Mouse (Mus musculus) kidney, embryonic 15.5 days (tissue): ENCODE measurements around the gene Styxl1. TPM values are rescaled to one million over a fixed set of nuclear protein-coding genes. Genes with fewer than 3 reads are reported as not detected.

Experiments used
- ATAC-seq: fragments of 200-750 bp; cut with Nextera tagmentation; replicated peaks from 2 replicates; pipeline ENCODE4 v1.8.0; 2017; ENCODE audit warnings: moderate TSS enrichment; ENCODE audit not compliant: low FRiP score
- H3K27ac ChIP-seq: fragments of 300-500 bp; sonication (generic); 2 replicates; pipeline ENCODE4 v1.5.1; 2015; ENCODE audit warnings: mild to moderate bottlenecking, inconsistent platforms
- H3K27me3 ChIP-seq: fragments of 300-500 bp; sonication (generic); 2 replicates; pipeline ENCODE4 v1.6.1; 2015; ENCODE audit warnings: inconsistent platforms
- H3K36me3 ChIP-seq: fragments of 300-500 bp; sonication (generic); 2 replicates; pipeline ENCODE4 v1.6.1; 2015; ENCODE audit warnings: inconsistent platforms
- H3K4me1 ChIP-seq: fragments of 300-500 bp; sonication (generic); 2 replicates; pipeline ENCODE4 v1.6.1; 2015; ENCODE audit warnings: inconsistent platforms
- H3K4me2 ChIP-seq: fragments of 300-500 bp; sonication (generic); 2 replicates; pipeline ENCODE4 v1.6.1; 2015; ENCODE audit warnings: moderate library complexity, mild to moderate bottlenecking, inconsistent platforms
- H3K4me3 ChIP-seq: fragments of 300-500 bp; sonication (generic); replicated peaks from 2 replicates; pipeline ENCODE4 v1.5.1; 2015; ENCODE audit warnings: mild to moderate bottlenecking, inconsistent platforms
- H3K9ac ChIP-seq: fragments of 300-500 bp; sonication (generic); 2 replicates; pipeline ENCODE4 v1.6.1; 2015; ENCODE audit warnings: mild to moderate bottlenecking, inconsistent platforms
- H3K9me3 ChIP-seq: fragments of 300-500 bp; sonication (generic); replicated peaks from 2 replicates; pipeline ENCODE4 v1.6.1; 2016; ENCODE audit warnings: inconsistent platforms
- WGBS: fragments of 180-500 bp; shearing (Covaris S2); methylation state at CpG from one replicate; pipeline ENCODE4 v1.1.7; 2015; ENCODE audit warnings: mixed read lengths; 5-methylcytosine and 5-hydroxymethylcytosine counted together
- polyA plus RNA-seq: library from polyadenylated mRNA; unstranded; fragments of >200 nt; fragmentation: Nextera tagmentation; extraction: Ambion mirVana; gene quantifications from 2 replicates; pipeline ENCODE4 v1.2.1, GENCODE M21; 2015

Gene Styxl1
- polyA plus RNA-seq, 1 experiment from 2014 or later, result 0.39 TPM

DNA sequence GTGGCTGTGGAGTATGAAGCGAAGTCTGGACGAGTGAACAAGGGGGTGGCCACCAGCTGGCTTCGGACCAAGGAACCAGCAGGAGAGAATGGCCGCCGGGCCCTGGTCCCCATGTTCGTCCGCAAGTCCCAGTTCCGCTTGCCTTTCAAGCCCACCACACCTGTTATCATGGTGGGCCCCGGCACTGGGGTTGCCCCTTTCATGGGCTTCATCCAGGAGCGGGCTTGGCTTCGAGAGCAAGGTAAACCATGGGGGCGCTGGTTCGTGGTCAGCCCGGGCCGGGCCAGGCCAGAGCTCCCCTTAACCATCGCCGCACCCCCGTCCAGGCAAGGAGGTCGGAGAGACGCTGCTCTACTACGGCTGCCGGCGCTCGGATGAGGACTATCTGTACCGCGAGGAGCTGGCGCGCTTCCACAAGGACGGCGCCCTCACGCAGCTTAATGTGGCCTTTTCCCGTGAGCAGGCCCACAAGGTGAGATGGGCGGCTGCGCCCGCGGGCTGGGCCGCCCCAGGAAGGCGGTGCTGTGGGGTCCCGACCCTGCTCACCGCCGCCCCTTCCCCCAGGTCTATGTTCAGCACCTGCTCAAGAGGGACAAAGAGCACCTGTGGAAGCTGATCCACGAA lies 44.0 kb downstream of the Styxl1 start:
- WGBS, result 96% methylated on average over 42 of the region's 42 CpGs
- H3K27ac ChIP-seq, result no peak overlapping the region
- peaks cover 95% of the 10 kb centered on the region for H3K36me3 ChIP-seq
- H3K4me3 ChIP-seq, result no peak overlapping the region
- H3K9ac ChIP-seq, result no peak overlapping the region
- ATAC-seq, result no peak
- no peak overlapping the region for H3K4me2 ChIP-seq
- no peaks in the 10 kb centered on the region for H3K9me3 ChIP-seq
- 0 out of 2 replicates have a peak, but pooled peaks cover 2% of the 10 kb centered on the region for H3K4me1 ChIP-seq
- H3K27me3 ChIP-seq, result no peaks in the 10 kb centered on the region

DNA sequence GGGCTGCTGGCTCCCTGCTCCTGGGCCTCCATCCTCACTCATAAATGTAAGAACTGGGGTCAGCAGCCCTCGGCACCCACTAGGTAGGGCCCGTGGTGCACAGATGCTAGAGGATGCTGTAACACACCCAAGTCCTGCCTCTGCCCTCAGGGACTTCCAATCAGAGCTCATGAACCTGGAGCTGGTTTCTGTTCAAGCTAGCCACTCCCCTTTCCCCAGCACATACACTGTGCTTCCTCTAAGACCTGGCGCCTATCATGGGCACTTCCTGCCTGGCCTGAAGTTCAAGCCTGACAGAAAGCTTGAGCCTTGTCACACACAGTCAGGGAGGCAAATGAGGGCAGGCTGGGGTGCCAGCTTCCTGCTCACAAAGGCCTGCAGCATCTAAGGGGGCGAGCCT lies 45.1 kb downstream of the Styxl1 start:
- 93% methylated on average over 4 of the region's 4 CpGs for WGBS
- no peaks in the 10 kb centered on the region for H3K27me3 ChIP-seq
- ATAC-seq, result no peak
- H3K27ac ChIP-seq, result no peak overlapping the region
- H3K4me3 ChIP-seq, result no peak overlapping the region
- H3K36me3 ChIP-seq, result peaks cover 99% of the 10 kb centered on the region
- H3K9ac ChIP-seq, result no peak overlapping the region
- H3K4me2 ChIP-seq, result no peak overlapping the region
- H3K9me3 ChIP-seq, result no peaks in the 10 kb centered on the region
- no peaks in the 10 kb centered on the region for H3K4me1 ChIP-seq

DNA sequence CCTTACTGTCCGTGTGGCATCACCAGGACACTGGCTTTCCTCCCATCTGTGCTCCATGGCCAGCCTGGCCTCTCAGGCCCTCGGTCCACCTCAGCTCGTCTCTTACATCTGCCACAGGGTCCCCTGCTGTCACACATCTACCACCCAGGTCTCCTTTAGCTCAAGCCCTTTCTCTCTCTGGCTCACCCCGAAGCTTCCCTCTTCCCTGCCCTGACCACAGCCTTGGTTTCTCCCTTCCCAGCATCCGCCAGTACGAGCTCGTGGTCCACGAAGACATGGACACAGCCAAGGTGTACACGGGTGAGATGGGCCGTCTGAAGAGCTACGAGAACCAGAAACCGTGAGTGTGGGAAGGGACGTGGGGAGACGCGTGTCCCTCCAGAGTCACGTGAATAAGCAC lies 46.9 kb downstream of the Styxl1 start:
- no peak for ATAC-seq
- H3K27ac ChIP-seq, result no peak overlapping the region
- no peaks in the 10 kb centered on the region for H3K9me3 ChIP-seq
- 98% methylated on average over 16 of the region's 16 CpGs for WGBS
- H3K27me3 ChIP-seq, result no peaks in the 10 kb centered on the region
- no peak overlapping the region for H3K4me2 ChIP-seq
- H3K4me3 ChIP-seq, result no peak overlapping the region
- H3K4me1 ChIP-seq, result peaks cover 11% of the 10 kb centered on the region
- no peak overlapping the region for H3K9ac ChIP-seq
- H3K36me3 ChIP-seq, result peaks cover 82% of the 10 kb centered on the region

DNA sequence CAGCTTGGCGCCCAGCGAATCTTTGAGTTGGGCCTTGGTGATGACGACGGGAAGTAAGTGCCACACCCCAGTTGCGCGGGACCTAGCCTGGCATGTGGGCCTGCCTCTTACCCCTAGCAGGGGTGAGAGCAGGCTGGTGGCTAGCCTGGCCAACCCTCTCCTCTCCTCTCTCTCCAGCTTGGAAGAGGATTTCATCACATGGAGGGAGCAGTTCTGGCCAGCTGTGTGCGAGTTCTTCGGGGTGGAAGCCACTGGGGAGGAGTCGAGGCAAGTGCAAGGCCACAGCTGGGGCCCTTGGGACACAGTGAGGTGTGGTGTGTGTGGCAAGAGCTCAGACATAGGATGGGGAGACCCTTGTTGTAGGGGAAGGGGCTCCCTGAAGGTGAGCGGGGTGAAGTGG lies 47.3 kb downstream of the Styxl1 start:
- H3K27me3 ChIP-seq, result no peaks in the 10 kb centered on the region
- H3K4me1 ChIP-seq, result peaks cover 15% of the 10 kb centered on the region
- H3K4me3 ChIP-seq, result no peak overlapping the region
- H3K4me2 ChIP-seq, result no peak overlapping the region
- WGBS, result 95% methylated on average over 10 of the region's 10 CpGs
- ATAC-seq, result no peak
- H3K36me3 ChIP-seq, result peaks cover 78% of the 10 kb centered on the region
- no peak overlapping the region for H3K9ac ChIP-seq
- H3K27ac ChIP-seq, result no peak overlapping the region
- H3K9me3 ChIP-seq, result no peaks in the 10 kb centered on the region

DNA sequence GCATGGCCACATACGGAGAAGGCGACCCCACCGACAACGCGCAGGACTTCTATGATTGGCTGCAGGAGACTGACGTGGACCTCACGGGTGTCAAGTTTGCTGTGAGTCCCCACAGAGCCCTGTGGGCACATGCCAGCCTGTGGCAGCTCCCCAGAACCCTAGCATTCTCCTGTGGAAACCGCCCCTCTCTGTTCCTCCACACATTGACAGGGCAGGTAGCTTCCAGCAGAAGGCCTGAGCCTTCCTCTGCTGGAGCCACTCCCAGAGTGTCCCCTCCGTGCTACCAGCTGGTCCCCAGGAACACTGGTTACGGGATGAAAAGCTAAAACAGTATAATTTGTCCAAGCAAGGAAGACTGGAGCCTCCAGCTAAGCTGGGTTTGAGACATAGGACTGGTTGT lies 47.9 kb downstream of the Styxl1 start:
- Histone ChIP-seq H3K36me3 (peaks cover 71% of the 10 kb centered on the region), H3K9me3 (no peaks in the 10 kb centered on the region), H3K4me3 (no peak overlapping the region), H3K27ac (no peak overlapping the region), H3K4me2 (no peak overlapping the region), H3K4me1 (peaks cover 21% of the 10 kb centered on the region), H3K9ac (no peak overlapping the region), H3K27me3 (no peaks in the 10 kb centered on the region)
- no peak for ATAC-seq
- 94% methylated on average over 10 of the region's 10 CpGs for WGBS

DNA sequence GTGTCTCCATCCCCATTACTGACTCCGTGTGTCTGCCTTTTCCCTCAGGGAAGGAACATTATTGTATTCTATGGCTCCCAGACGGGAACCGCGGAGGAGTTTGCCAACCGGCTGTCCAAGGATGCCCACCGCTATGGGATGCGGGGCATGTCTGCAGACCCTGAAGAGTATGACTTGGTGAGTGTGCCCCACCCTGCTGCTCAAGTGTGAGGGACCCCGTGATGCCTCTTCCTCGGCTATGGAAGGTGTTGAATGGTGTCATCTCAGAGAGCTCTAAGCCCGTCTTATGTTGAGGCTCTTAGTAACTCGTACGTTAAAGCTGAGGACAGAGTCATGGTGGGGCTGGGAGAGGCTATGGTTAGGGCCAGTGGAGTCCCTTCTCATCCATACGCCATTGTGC lies 48.8 kb downstream of the Styxl1 start:
- Histone ChIP-seq H3K27ac (no peak overlapping the region), H3K4me2 (no peak overlapping the region), H3K27me3 (no peaks in the 10 kb centered on the region), H3K36me3 (peaks cover 62% of the 10 kb centered on the region), H3K4me3 (no peak overlapping the region), H3K9ac (no peak overlapping the region), H3K4me1 (peaks cover 30% of the 10 kb centered on the region), H3K9me3 (no peaks in the 10 kb centered on the region)
- WGBS, result 92% methylated on average over 13 of the region's 13 CpGs
- no peak for ATAC-seq

DNA sequence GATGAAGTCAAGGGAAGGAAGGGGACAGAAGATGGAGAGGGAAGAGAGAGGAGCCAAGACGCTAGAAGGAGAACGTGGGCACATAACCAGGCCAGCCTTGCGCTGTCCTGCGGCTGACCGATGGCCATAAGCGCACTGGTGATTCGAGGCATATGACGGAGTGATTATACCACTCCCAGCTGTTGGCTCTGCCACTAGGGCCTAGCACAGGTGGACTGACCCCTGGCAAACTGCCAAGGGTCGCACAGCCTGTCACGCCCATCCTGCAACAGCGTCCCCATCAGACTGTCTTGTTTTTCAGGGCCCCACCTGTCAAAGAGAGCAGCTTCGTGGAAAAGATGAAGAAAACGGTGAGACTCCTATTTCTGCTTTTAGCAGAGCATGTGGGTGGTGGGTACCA lies 49.8 kb downstream of the Styxl1 start:
- no peak for ATAC-seq
- no peaks in the 10 kb centered on the region for H3K27me3 ChIP-seq
- peaks cover 52% of the 10 kb centered on the region for H3K36me3 ChIP-seq
- 92% methylated on average over 13 of the region's 13 CpGs for WGBS
- no peaks in the 10 kb centered on the region for H3K9me3 ChIP-seq
- no peak overlapping the region for H3K27ac ChIP-seq
- no peak overlapping the region for H3K9ac ChIP-seq
- H3K4me3 ChIP-seq, result no peak overlapping the region
- H3K4me1 ChIP-seq, result peaks cover 39% of the 10 kb centered on the region
- no peak overlapping the region for H3K4me2 ChIP-seq

DNA sequence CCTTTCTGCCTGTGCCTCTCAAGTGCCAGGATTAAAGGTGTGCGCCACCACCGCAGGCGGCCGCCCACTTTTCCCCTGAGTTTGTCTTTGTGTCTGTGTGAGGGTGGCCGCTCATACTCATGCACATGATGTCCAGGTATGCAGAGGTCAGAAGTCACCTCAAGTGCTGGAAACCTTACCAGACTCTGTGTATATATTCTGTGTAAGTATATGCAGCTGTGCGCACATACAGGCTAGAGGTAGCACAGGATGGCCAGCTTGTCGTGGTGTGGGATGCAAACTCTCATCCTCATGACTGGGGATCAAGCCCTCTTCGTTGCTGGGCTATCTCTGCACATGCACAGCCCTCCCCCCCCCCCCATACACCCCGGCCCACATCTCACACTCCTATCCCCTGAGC lies 50.3 kb downstream of the Styxl1 start:
- Histone ChIP-seq H3K4me1 (peaks cover 43% of the 10 kb centered on the region), H3K9ac (no peak overlapping the region), H3K36me3 (peaks cover 47% of the 10 kb centered on the region), H3K4me2 (no peak overlapping the region), H3K27me3 (no peaks in the 10 kb centered on the region), H3K4me3 (no peak overlapping the region), H3K9me3 (no peaks in the 10 kb centered on the region), H3K27ac (no peak overlapping the region)
- 96% methylated on average over 9 of the region's 9 CpGs for WGBS
- no peak for ATAC-seq

DNA sequence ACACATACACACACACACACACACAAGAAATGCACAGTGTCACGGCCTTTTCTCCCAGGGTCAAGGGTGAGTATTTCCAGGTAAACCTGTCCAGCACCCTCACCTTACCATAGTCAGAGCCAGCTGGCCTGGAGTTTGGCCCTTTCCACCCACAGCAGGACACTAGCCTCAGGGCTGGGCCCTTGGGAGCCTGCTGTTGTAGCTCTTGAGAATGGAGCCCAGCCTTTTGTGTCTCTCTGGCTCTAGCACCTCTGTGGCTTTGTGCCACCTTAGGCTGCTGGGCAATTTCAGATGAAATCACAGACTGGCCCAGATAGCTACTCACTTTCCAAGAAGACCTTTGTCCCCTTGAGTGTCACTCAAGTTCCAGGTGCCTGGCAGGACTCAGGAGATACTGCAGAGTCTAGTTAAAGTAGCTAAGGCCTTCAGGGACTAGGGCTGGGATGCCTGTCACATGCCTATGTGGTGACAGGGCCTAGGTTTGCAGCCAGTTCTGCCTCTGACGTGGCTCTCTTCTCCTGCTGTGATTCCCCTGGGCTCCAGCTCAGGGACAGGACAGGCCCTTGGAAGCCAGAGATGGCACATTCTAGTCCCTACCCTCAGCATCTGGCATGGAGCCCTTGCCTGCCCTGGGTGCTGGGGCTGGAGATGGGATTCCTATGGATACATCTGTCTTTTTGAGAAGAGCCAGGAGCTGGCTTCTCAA lies 51.4 kb downstream of the Styxl1 start:
- WGBS, result 83% methylated on average over 2 of the region's 2 CpGs
- H3K4me2 ChIP-seq, result no peak overlapping the region
- H3K9me3 ChIP-seq, result no peaks in the 10 kb centered on the region
- H3K27ac ChIP-seq, result 0 out of 2 replicates have a peak overlapping the region, but pooled peaks have one; percentile 37
- no peaks in the 10 kb centered on the region for H3K27me3 ChIP-seq
- H3K9ac ChIP-seq, result no peak overlapping the region
- H3K36me3 ChIP-seq, result peaks cover 36% of the 10 kb centered on the region
- ATAC-seq, result no peak
- H3K4me1 ChIP-seq, result peaks cover 50% of the 10 kb centered on the region
- H3K4me3 ChIP-seq, result no peak overlapping the region

DNA sequence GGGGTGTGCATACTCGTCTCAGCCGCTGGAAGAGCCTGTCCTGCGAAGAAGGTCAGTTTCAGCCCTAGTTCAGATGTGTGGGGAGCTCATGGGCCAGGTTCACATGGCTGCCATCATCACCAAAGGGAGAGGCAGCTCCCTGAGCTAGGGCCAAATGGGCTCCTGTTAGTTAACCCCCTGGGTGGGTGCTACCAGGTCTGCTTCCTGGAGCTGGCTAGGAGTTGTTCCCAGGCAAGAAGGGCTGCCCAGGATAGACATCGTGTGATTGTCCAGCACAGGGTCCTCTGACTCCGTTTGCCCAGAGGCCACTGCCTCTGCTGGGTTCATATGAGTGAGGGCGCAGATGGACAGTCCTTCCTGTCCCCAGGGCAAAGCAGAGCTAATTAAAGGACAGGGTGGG lies 52.2 kb downstream of the Styxl1 start:
- 38% methylated on average over 6 of the region's 6 CpGs for WGBS
- Histone ChIP-seq H3K9ac (peak overlapping the region; percentile 21; the same call in 1 of the 2 replicates), H3K36me3 (peaks cover 31% of the 10 kb centered on the region), H3K4me1 (peaks cover 50% of the 10 kb centered on the region), H3K4me2 (peak overlapping the region; percentile 50), H3K4me3 (peak overlapping the region; percentile 15; the same call in 1 of the 2 replicates), H3K27me3 (no peaks in the 10 kb centered on the region), H3K9me3 (no peaks in the 10 kb centered on the region), H3K27ac (peak overlapping the region; percentile 82)
- ATAC-seq, result no peak

DNA sequence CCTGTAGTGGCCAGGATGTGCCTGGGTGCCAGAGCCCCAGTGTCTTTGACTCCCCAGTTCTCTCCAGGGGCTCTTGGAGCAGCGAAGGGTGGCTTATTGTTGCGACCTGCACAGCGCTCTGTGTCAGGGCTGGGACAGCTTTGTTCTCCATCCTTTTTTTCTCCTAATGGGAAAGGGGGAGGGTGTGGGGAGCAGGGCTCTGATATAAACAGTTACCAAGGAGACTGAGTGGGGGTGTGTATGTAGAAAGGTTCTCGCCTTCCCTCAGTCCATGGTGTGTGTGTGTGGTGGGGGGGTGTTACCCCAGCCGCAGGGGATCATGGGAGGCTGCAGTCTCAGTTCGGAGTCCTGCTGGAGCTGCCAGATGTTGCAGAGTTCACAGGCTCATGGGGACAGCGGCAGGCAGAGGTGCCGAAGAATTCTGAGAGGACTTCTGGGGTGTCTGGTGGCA lies 52.8 kb downstream of the Styxl1 start:
- peak overlapping the region; percentile 21; the same call in 1 of the 2 replicates for H3K9ac ChIP-seq
- 17% methylated on average over 8 of the region's 8 CpGs for WGBS

DNA sequence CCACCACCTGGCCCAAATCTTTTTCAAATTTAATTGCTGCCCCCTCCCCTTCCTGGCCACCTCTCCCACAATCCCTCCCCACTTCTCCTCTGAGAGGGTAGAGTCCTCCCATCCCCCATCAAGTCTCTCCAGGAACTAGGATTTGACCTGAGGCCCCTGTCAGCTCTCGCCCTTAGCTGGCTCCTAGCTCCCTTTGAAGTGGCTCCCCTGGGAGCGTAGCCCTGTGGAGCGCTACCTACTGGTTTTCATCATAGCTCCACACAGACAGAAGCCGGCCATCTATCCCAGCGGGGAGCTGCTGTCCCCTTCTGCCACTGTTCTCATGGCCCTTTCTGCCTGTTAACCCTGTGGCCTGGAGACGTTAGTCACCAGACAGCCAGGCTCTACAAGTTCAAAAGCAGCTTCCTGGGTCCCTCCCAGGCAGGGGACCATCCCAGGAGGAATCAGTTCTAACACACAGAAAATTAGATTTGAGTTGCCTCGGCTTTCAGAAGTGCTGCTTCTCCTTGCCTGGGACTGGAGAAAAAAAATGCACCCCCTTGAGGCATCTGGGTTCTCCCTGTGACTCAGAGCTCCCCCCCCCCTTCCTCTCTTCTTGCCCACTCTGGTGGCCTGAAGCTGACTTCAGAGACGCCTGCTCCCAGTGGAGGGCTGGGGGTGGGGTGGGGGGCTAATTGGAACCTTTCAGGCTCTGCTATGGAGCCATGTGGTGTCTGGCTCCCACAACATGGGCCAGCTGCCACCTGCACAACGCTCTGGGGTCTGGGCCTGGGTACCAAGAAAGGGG lies 53.5 kb downstream of the Styxl1 start:
- Histone ChIP-seq H3K9ac (peak overlapping the region; percentile 21; the same call in 1 of the 2 replicates), H3K9me3 (no peaks in the 10 kb centered on the region), H3K4me1 (peaks cover 50% of the 10 kb centered on the region), H3K36me3 (peaks cover 24% of the 10 kb centered on the region), H3K4me2 (peak overlapping the region; percentile 50), H3K27me3 (no peaks in the 10 kb centered on the region), H3K4me3 (0 out of 2 replicates have a peak overlapping the region, but pooled peaks have one; percentile 15), H3K27ac (peak overlapping the region; percentile 82)
- peak; percentile 38; the same call in 1 of the 2 replicates for ATAC-seq
- WGBS, result 17% methylated on average over 9 of the region's 9 CpGs

More for the DNA sequence above, 52.8 kb downstream of the Styxl1 start:
- ATAC-seq, result peak; percentile 76
- H3K4me1 ChIP-seq, result peaks cover 50% of the 10 kb centered on the region
- peak overlapping the region; percentile 82 for H3K27ac ChIP-seq
- H3K4me3 ChIP-seq, result peak overlapping the region; percentile 15; the same call in 1 of the 2 replicates
- peak overlapping the region; percentile 50 for H3K4me2 ChIP-seq
- peaks cover 26% of the 10 kb centered on the region for H3K36me3 ChIP-seq
- H3K9me3 ChIP-seq, result no peaks in the 10 kb centered on the region
- H3K27me3 ChIP-seq, result no peaks in the 10 kb centered on the region
